Mouse (Mus musculus) embryo, embryonic 11.5 days (tissue): ENCODE measurements around the gene Pex10.

Experiments used
- DNase-seq: peaks from one replicate; pipeline ENCODE4 v3.0.0-alpha.2; 2012; ENCODE audit warnings: low read depth, low spot score

Gene Pex10

GRCm38 (mm10) chr4:155092718-155093430 is 26.1 kb downstream of the Pex10 start:
- no peak for DNase-seq

- DNase-seq, result no peak
Observed at GRCm38 (mm10) chr4:155093431-155094149, 26.8 kb downstream of the Pex10 start.

GRCm38 (mm10) chr4:155094565-155094964 is 27.7 kb downstream of the Pex10 start:
- DNase-seq, result no peak

- DNase-seq, result peak; percentile 85
Observed at GRCm38 (mm10) chr4:155095238-155095900, 28.6 kb downstream of the Pex10 start.

- DNase-seq, result no peak
Observed at GRCm38 (mm10) chr4:155095967-155096366, 29.2 kb downstream of the Pex10 start.

- no peak for DNase-seq
Observed at GRCm38 (mm10) chr4:155097452-155097851, 30.6 kb downstream of the Pex10 start.

GRCm38 (mm10) chr4:155098572-155098971 is 31.8 kb downstream of the Pex10 start:
- no peak for DNase-seq

GRCm38 (mm10) chr4:155107886-155108285 is 41.1 kb downstream of the Pex10 start:
- DNase-seq, result no peak

GRCm38 (mm10) chr4:155109471-155109870 is 42.7 kb downstream of the Pex10 start:
- no peak for DNase-seq

GRCm38 (mm10) chr4:155113766-155114410 is 47.1 kb downstream of the Pex10 start:
- no peak for DNase-seq

- no peak for DNase-seq
Observed at GRCm38 (mm10) chr4:155116607-155117006, 49.8 kb downstream of the Pex10 start.

GRCm38 (mm10) chr4:155117396-155117978 is 50.7 kb downstream of the Pex10 start:
- no peak for DNase-seq

- no peak for DNase-seq
Observed at GRCm38 (mm10) chr4:155118278-155118677, 51.5 kb downstream of the Pex10 start.

- DNase-seq, result no peak
Observed at GRCm38 (mm10) chr4:155120038-155120437, 53.2 kb downstream of the Pex10 start.

GRCm38 (mm10) chr4:155120583-155120982 is 53.8 kb downstream of the Pex10 start:
- no peak for DNase-seq

GRCm38 (mm10) chr4:155121222-155121621 is 54.4 kb downstream of the Pex10 start:
- DNase-seq, result no peak
